Mouse (Mus musculus) liver, postnatal 0 days (tissue): Measurements from ENCODE around the gene Mgat5. TPM values are rescaled to one million over a fixed set of nuclear protein-coding genes. Genes with fewer than 3 reads are reported as not detected.

Experiments used
- ATAC-seq: fragments of 200-750 bp; cut with Nextera tagmentation; 2 replicates; pipeline ENCODE4 v1.8.0; 2017; ENCODE audit warnings: mild to moderate bottlenecking, moderate library complexity
- DNase-seq: peaks from one replicate; pipeline ENCODE4 v3.0.0-alpha.2; 2016
- H3K27ac ChIP-seq: fragments of 300-500 bp; sonication (generic); 2 replicates; pipeline ENCODE4 v1.5.1; 2014; ENCODE audit warnings: antibody characterized with exemption, moderate library complexity, mild to moderate bottlenecking, low read depth
- H3K27me3 ChIP-seq: fragments of 300-500 bp; sonication (generic); 2 replicates; pipeline ENCODE4 v1.6.1; 2014; ENCODE audit warnings: low read length, control low read depth, mixed read lengths; ENCODE audit not compliant: insufficient read depth
- H3K36me3 ChIP-seq: fragments of 300-500 bp; sonication (generic); replicated peaks from 2 replicates; pipeline ENCODE4 v1.6.1; 2014; ENCODE audit warnings: mild to moderate bottlenecking, control low read depth, low read length, moderate library complexity, mixed read lengths; ENCODE audit not compliant: insufficient read depth
- H3K4me1 ChIP-seq: fragments of 300-500 bp; sonication (generic); 2 replicates; pipeline ENCODE4 v1.6.1; 2014; ENCODE audit warnings: antibody characterized with exemption, mild to moderate bottlenecking, control low read depth; ENCODE audit not compliant: insufficient read depth
- H3K4me2 ChIP-seq: fragments of 300-500 bp; sonication (generic); 2 replicates; pipeline ENCODE4 v1.6.1; 2014; ENCODE audit warnings: low read depth, mild to moderate bottlenecking, low read length, moderate library complexity, mixed read lengths
- H3K4me3 ChIP-seq: fragments of 300-500 bp; sonication (generic); 2 replicates; pipeline ENCODE4 v1.5.1; 2014; ENCODE audit warnings: low read depth, low read length
- H3K9ac ChIP-seq: fragments of 300-500 bp; sonication (generic); replicated peaks from 2 replicates; pipeline ENCODE4 v1.6.1; 2014; ENCODE audit warnings: mild to moderate bottlenecking, moderate library complexity
- H3K9me3 ChIP-seq: fragments of 300-500 bp; sonication (generic); 2 replicates; pipeline ENCODE4 v1.6.1; 2016; ENCODE audit warnings: mild to moderate bottlenecking, control low read depth, low read length, mixed read lengths
- CTCF ChIP-seq: sonication (generic); IDR thresholded peaks from 2 replicates; pipeline ENCODE4 v1.5.1; 2016; ENCODE audit warnings: antibody characterized with exemption, low read depth
- EP300 ChIP-seq: IDR thresholded peaks from 2 replicates; pipeline ENCODE4 v1.6.1; 2016; ENCODE audit warnings: antibody characterized with exemption, low read depth, mild to moderate bottlenecking
- WGBS: fragments of 180-500 bp; shearing (Covaris S2); extraction: QIAGEN DNeasy Blood & Tissue Kit; methylation state at CpG from one replicate; pipeline ENCODE4 v1.1.7; 2014; ENCODE audit not compliant: insufficient replicate concordance; 5-methylcytosine and 5-hydroxymethylcytosine counted together
- polyA plus RNA-seq: library from polyadenylated mRNA; unstranded; fragments of >200 nt; fragmentation: Nextera tagmentation; extraction: Ambion mirVana; gene quantifications from 2 replicates; pipeline ENCODE4 v1.2.1, GENCODE M21; 2015

The Mgat5 gene
- polyA plus RNA-seq, 1 experiment from 2014 or later = 0.86 TPM

GRCm38 (mm10) chr1:127344913-127345312, 140.1 kb downstream of the Mgat5 start:
- Histone ChIP-seq H3K4me2 (no peak overlapping the region), H3K9ac (no peak overlapping the region), H3K36me3 (no peaks in the 10 kb centered on the region), H3K27ac (no peak overlapping the region), H3K4me1 (no peaks in the 10 kb centered on the region), H3K4me3 (no peak overlapping the region), H3K9me3 (no peaks in the 10 kb centered on the region), H3K27me3 (no peaks in the 10 kb centered on the region)
- no peak for DNase-seq
- no peak for ATAC-seq
- WGBS = 37% methylated on average over 9 of the region's 9 CpGs
- TF ChIP-seq EP300 (no peak), CTCF (no peak)

- DNase-seq (no peak), ATAC-seq (no peak)
- Histone ChIP-seq H3K27ac (no peak overlapping the region), H3K4me1 (no peaks in the 10 kb centered on the region), H3K27me3 (no peaks in the 10 kb centered on the region), H3K4me2 (no peak overlapping the region), H3K9ac (no peak overlapping the region), H3K36me3 (no peaks in the 10 kb centered on the region), H3K9me3 (no peaks in the 10 kb centered on the region), H3K4me3 (no peak overlapping the region)
- no peak for TF ChIP-seq EP300
- TF ChIP-seq CTCF = no peak
- WGBS = 61% methylated on average over 3 of the region's 3 CpGs
Measured at GRCm38 (mm10) chr1:127346596-127347139, 141.9 kb downstream of the Mgat5 start.

- no peaks in the 10 kb centered on the region; the same call in 1 of the 2 replicates for H3K4me1 ChIP-seq
- DNase-seq (no peak), ATAC-seq (no peak)
- H3K9me3 ChIP-seq = no peaks in the 10 kb centered on the region
- 49% methylated on average over 3 of the region's 3 CpGs for WGBS
- no peak overlapping the region for H3K27ac ChIP-seq
- H3K4me2 ChIP-seq = no peak overlapping the region
- TF ChIP-seq CTCF (no peak), EP300 (no peak)
- no peaks in the 10 kb centered on the region for H3K27me3 ChIP-seq
- no peaks in the 10 kb centered on the region for H3K36me3 ChIP-seq
- no peak overlapping the region for H3K4me3 ChIP-seq
- no peak overlapping the region for H3K9ac ChIP-seq
Measured at GRCm38 (mm10) chr1:127347878-127348620, 143.2 kb downstream of the Mgat5 start.

GRCm38 (mm10) chr1:127348642-127349341, 144.0 kb downstream of the Mgat5 start:
- TF ChIP-seq EP300 (no peak), CTCF (no peak)
- Histone ChIP-seq H3K27me3 (no peaks in the 10 kb centered on the region), H3K4me3 (no peak overlapping the region), H3K9ac (no peak overlapping the region), H3K4me2 (no peak overlapping the region), H3K4me1 (no peaks in the 10 kb centered on the region; the same call in 1 of the 2 replicates), H3K9me3 (no peaks in the 10 kb centered on the region), H3K27ac (no peak overlapping the region), H3K36me3 (no peaks in the 10 kb centered on the region)
- 57% methylated on average over 9 of the region's 9 CpGs for WGBS
- ATAC-seq (no peak), DNase-seq (no peak)

GRCm38 (mm10) chr1:127351380-127352057, 146.7 kb downstream of the Mgat5 start:
- no peak overlapping the region for H3K4me2 ChIP-seq
- no peaks in the 10 kb centered on the region for H3K27me3 ChIP-seq
- no peak overlapping the region for H3K4me3 ChIP-seq
- no peak overlapping the region for H3K9ac ChIP-seq
- H3K4me1 ChIP-seq = no peaks in the 10 kb centered on the region; the same call in 1 of the 2 replicates
- DNase-seq (no peak), ATAC-seq (no peak)
- H3K9me3 ChIP-seq = no peaks in the 10 kb centered on the region
- TF ChIP-seq CTCF = no peak
- TF ChIP-seq EP300 = no peak
- no peaks in the 10 kb centered on the region for H3K36me3 ChIP-seq
- H3K27ac ChIP-seq = no peak overlapping the region
- 83% methylated on average over 12 of the region's 12 CpGs for WGBS

- Histone ChIP-seq H3K4me2 (no peak overlapping the region), H3K27ac (no peak overlapping the region), H3K27me3 (no peaks in the 10 kb centered on the region), H3K9ac (no peak overlapping the region), H3K4me3 (no peak overlapping the region), H3K4me1 (no peaks in the 10 kb centered on the region; the same call in 1 of the 2 replicates), H3K9me3 (no peaks in the 10 kb centered on the region), H3K36me3 (no peaks in the 10 kb centered on the region)
- ATAC-seq = no peak
- no peak for DNase-seq
- TF ChIP-seq EP300 (no peak), CTCF (no peak)
- WGBS = 73% methylated on average over 4 of the region's 4 CpGs
Measured at GRCm38 (mm10) chr1:127352131-127352793, 147.4 kb downstream of the Mgat5 start.
